Mouse (Mus musculus) embryonic fibroblast, embryonic 13.5 days (primary cell): ENCODE results near the gene Kcnk15.

ENCODE experiments used
- CTCF ChIP-seq: IDR thresholded peaks from 2 replicates; pipeline ENCODE4 v1.5.1; 2011; ENCODE audit warnings: mild to moderate bottlenecking, control low read depth, low read length, moderate library complexity, borderline replicate concordance; ENCODE audit not compliant: insufficient read depth
- POLR2A ChIP-seq: IDR thresholded peaks from 2 replicates; pipeline ENCODE4 v1.6.1; 2011; ENCODE audit warnings: low read depth, mild to moderate bottlenecking, control low read depth, low read length, moderate library complexity

DNA sequence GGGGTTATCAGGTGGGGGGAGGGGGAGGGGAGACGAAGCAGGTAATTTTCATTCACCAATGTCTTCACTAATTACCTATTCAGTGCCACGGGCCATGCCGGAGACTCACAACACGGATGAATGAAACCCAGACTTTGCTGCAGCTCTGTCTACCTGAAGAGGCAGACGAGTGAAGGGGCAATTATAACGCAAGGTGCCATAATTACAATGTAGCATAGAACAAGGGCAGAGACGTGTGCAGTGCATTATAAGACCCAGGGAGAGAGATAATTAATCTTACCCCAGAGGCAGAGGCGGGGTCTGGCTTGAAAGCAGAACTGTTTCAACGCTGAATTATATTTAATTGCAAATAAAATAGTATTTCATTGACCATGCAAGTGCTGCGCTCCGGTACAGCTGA, 37.1 kb downstream of the Kcnk15 start:
- TF ChIP-seq CTCF (no peak), POLR2A (no peak)
